Mouse (Mus musculus) kidney, adult 2 months (tissue): ENCODE data around the gene Kalrn. TPM values are rescaled to one million over a fixed set of nuclear protein-coding genes. Genes with fewer than 3 reads are reported as not detected.
A peak's percentile ranks its signal among the peaks of the same experiment; 100 is the strongest.

Experiments
- DNase-seq: peaks from one replicate; pipeline ENCODE4 v3.0.0; 2021
- H3K27ac ChIP-seq: fragments of 200-500 bp; 2 replicates; pipeline ENCODE4 v1.5.1; 2012; ENCODE audit warnings: low read depth, low read length, control low read depth, inconsistent platforms; ENCODE audit not compliant: insufficient read depth
- H3K27me3 ChIP-seq: fragments of 200-500 bp; replicated peaks from 2 replicates; pipeline ENCODE4 v1.6.1; 2012; ENCODE audit warnings: mild to moderate bottlenecking, moderate library complexity, low read length, inconsistent platforms; ENCODE audit not compliant: control insufficient read depth, insufficient read depth
- H3K36me3 ChIP-seq: fragments of 200-500 bp; 2 replicates; pipeline ENCODE4 v1.6.1; 2012; ENCODE audit warnings: mild to moderate bottlenecking, moderate library complexity, low read length, inconsistent platforms; ENCODE audit not compliant: control insufficient read depth, insufficient read depth
- H3K4me1 ChIP-seq: fragments of 200-500 bp; 2 replicates; pipeline ENCODE4 v1.6.1; 2011; ENCODE audit warnings: low read length; ENCODE audit not compliant: control insufficient read depth, insufficient read depth
- H3K4me3 ChIP-seq: fragments of 200-500 bp; 2 replicates; pipeline ENCODE4 v1.5.1; 2011; ENCODE audit warnings: mild to moderate bottlenecking, low read depth, low read length, control low read depth; ENCODE audit not compliant: insufficient read depth
- CTCF ChIP-seq: fragments of 200-500 bp; conservative IDR thresholded peaks from 2 replicates; pipeline ENCODE4 v1.5.1; 2011; ENCODE audit warnings: low read depth, mild to moderate bottlenecking, control low read depth, low read length, moderate library complexity, mixed read lengths; ENCODE audit not compliant: insufficient read depth, insufficient read length
- POLR2A ChIP-seq: fragments of 200-500 bp; IDR thresholded peaks from one replicate; pipeline ENCODE4 v1.6.1; 2011; ENCODE audit warnings: low read depth, low read length, control low read depth
- WGBS: fragments of 180-500 bp; shearing (Covaris S2); methylation state at CpG from one replicate; pipeline ENCODE4 v1.1.7; 2018; 5-methylcytosine and 5-hydroxymethylcytosine counted together
- polyA plus RNA-seq: library from polyadenylated mRNA; depleted of rRNA; stranded (reverse); fragments of >200 nt; gene quantifications from 2 replicates; pipeline ENCODE4 v1.2.3, GENCODE M21; 2012

The Kalrn gene
- polyA plus RNA-seq, 1 experiment = 8.6 TPM

DNA sequence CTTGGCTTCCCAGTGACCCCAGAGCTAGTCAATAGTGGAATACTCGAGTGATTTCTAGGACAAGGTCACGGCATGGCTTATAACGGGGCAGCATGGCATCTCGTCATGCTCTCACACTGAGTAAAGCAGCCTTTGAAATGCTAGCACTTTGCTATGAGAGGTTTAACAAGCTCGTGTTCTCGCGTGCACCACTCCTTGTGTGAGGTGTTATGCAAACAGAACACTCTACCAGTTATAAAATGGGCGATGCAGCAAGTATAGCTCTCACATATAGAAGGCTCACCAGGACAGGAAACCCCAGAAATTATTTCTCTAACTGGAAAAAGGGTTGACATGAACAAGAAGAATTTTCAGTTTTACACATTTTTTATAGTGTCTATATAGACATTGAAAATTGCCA, 431.7 kb downstream of the Kalrn start:
- 91% methylated on average over 8 of the region's 8 CpGs for WGBS
- no peak for TF ChIP-seq POLR2A
- TF ChIP-seq CTCF = no peak
- DNase-seq = no peak

GRCm38 (mm10) chr16:34135074-34135473, 438.3 kb downstream of the Kalrn start:
- TF ChIP-seq CTCF = no peak
- H3K4me1 ChIP-seq = no peaks in the 10 kb centered on the region
- no peak overlapping the region for H3K4me3 ChIP-seq
- no peak for DNase-seq
- H3K27ac ChIP-seq = no peak overlapping the region
- no peaks in the 10 kb centered on the region for H3K27me3 ChIP-seq
- H3K36me3 ChIP-seq = no peaks in the 10 kb centered on the region
- WGBS = 62% methylated on average over 2 of the region's 2 CpGs

More for the DNA sequence above, 431.7 kb downstream of the Kalrn start:
- no peaks in the 10 kb centered on the region for H3K36me3 ChIP-seq
- H3K27ac ChIP-seq = no peak overlapping the region
- H3K27me3 ChIP-seq = no peaks in the 10 kb centered on the region
- H3K4me1 ChIP-seq = no peaks in the 10 kb centered on the region
- no peak overlapping the region for H3K4me3 ChIP-seq

GRCm38 (mm10) chr16:34134628-34135027, 438.7 kb downstream of the Kalrn start:
- Histone ChIP-seq H3K27ac (no peak overlapping the region), H3K27me3 (no peaks in the 10 kb centered on the region), H3K4me3 (no peak overlapping the region), H3K36me3 (no peaks in the 10 kb centered on the region), H3K4me1 (no peaks in the 10 kb centered on the region)
- 61% methylated on average over 3 of the region's 3 CpGs for WGBS
- no peak for TF ChIP-seq POLR2A
- no peak for TF ChIP-seq CTCF
- DNase-seq = no peak

DNA sequence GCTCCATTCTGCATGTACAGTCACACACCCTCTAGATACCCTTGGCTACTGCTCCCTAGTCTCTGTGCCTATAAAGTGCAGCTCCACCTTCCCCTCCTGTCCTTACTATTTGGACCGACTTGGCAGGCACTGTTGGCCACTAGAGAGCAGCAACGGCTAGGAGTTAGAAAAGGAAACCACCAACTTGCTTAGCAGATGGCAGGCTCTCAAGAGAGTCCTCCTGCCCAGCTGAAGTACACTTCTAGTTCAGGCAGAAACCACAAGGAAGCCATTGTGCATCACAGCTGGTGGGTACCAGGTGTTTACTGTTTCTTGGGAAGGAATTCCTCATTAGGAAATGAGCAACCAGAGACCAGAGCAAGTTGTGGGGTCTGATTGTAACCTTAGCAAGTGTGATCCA, 447.7 kb downstream of the Kalrn start:
- Histone ChIP-seq H3K36me3 (no peaks in the 10 kb centered on the region), H3K4me1 (no peaks in the 10 kb centered on the region), H3K27ac (no peak overlapping the region), H3K27me3 (no peaks in the 10 kb centered on the region), H3K4me3 (no peak overlapping the region)
- WGBS = 0% methylated on average over 2 of the region's 2 CpGs
- TF ChIP-seq POLR2A = no peak
- peak; percentile 92 for TF ChIP-seq CTCF
- DNase-seq = peak; percentile 77

- no peak for DNase-seq
- Histone ChIP-seq H3K36me3 (no peaks in the 10 kb centered on the region), H3K27me3 (no peaks in the 10 kb centered on the region), H3K4me1 (no peaks in the 10 kb centered on the region), H3K4me3 (no peak overlapping the region), H3K27ac (no peak overlapping the region)
- TF ChIP-seq CTCF = no peak
- WGBS = 92% methylated on average over 9 of the region's 9 CpGs
Observed at GRCm38 (mm10) chr16:34122486-34122885, 450.8 kb downstream of the Kalrn start.

- Histone ChIP-seq H3K27me3 (no peaks in the 10 kb centered on the region), H3K36me3 (no peaks in the 10 kb centered on the region), H3K4me1 (no peaks in the 10 kb centered on the region), H3K27ac (no peak overlapping the region), H3K4me3 (no peak overlapping the region)
- WGBS = 77% methylated on average over 7 of the region's 7 CpGs
- no peak for DNase-seq
- TF ChIP-seq CTCF (no peak), POLR2A (no peak)
Observed at GRCm38 (mm10) chr16:34121288-34121687, 452.0 kb downstream of the Kalrn start.

DNA sequence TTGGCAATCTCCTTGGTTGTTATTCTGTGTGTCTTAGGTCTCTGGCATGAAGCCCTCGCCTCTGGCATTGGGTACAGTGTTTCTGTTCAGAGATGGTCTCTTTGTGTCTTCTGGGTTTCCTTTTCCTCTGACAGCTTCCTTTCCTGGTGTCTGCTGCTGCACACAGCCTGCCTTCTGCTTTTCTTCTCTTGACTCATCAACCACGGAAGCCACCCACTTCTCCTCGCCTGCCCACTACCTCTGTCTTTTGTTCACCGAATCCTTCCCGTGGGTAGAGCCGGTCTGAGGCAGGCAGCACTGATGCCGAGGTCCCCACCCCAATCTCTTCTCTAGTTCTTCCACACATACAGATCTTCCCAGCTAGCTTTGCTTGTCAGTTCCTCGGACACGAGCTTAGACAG, 452.5 kb downstream of the Kalrn start:
- Histone ChIP-seq H3K4me3 (no peak overlapping the region), H3K36me3 (no peaks in the 10 kb centered on the region), H3K27me3 (no peaks in the 10 kb centered on the region), H3K4me1 (no peaks in the 10 kb centered on the region), H3K27ac (no peak overlapping the region)
- WGBS = 59% methylated on average over 9 of the region's 9 CpGs
- DNase-seq = no peak
- TF ChIP-seq CTCF = no peak
- TF ChIP-seq POLR2A = no peak

DNA sequence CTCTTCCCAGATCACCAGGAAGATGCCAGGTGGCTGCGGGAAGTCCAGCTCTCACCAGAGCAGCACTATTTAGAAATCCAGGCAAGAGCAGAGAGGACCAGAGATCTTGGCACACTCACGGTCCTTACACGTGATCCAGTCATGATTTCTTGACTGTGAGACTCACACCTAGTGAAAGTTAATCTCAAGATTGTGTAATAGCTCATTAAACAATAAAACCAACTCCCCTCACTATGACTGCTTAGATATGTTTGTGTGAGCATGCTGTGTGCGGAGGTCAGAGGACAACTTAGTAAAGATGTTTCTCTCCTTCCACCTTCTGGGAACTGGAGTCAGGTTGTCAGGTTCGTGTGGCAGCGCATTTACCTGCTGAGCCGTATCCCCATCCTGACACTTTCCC, 453.5 kb downstream of the Kalrn start:
- TF ChIP-seq POLR2A (no peak), CTCF (no peak)
- H3K36me3 ChIP-seq = no peaks in the 10 kb centered on the region
- no peaks in the 10 kb centered on the region for H3K4me1 ChIP-seq
- no peak overlapping the region for H3K27ac ChIP-seq
- no peak for DNase-seq
- no peaks in the 10 kb centered on the region for H3K27me3 ChIP-seq
- WGBS = 87% methylated on average over 7 of the region's 7 CpGs
- H3K4me3 ChIP-seq = no peak overlapping the region
